Mouse (Mus musculus) CH12F3 (cell line): ENCODE measurements around the gene Endog.
"Not testable (repeated sequence)": the region's sequence is repeated elsewhere in the genome, so short reads cannot be mapped to it uniquely, and the experiment has no call there.

Source experiments
- in situ Hi-C: fragments of 300-500 bp; cut with MboI; formaldehyde crosslinking; loops from 2 replicates; pipeline ENCODE4 v1.14.3; 2020; ENCODE audit warnings: low sequenced_read_pairs

The Endog gene

DNA sequence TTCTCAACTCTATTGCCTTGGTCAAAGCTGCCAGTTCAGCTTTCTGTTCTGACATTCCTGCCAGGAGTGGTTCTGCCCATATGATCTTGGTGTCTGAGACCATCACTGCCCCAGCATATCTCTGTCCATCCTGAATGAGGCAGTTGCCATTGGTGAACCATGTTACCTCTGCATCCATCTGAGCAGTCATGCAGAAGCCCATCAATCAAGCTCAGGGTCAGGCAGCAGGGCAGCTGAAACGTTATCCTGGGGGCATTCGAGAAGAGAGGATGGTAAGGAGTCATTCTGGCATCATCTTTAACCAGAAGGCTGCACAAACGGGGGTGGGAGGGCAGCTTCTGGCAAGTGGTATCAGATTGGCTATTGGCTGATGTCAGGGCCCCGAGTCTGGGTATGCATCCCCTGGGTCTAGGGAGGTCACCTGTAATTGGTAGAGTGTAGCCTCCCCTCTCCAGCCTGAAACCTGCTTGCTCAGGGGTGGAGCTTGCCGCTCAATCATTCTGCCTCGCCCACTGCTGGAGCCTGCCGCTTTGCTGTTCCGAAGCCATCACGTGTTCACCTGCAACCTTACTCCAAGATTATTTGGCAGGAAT lies 6.9 kb upstream of the Endog start:
- in situ Hi-C loops = no loop called here

GRCm38 (mm10) chr2:30166677-30167076 lies 4.6 kb upstream of the Endog start:
- in situ Hi-C loops = no loop called here

- in situ Hi-C loops = no loop called here
Observed at GRCm38 (mm10) chr2:30171997-30172382, 697 bp downstream of the Endog start.

GRCm38 (mm10) chr2:30173541-30174240 lies 2.4 kb downstream of the Endog start:
- in situ Hi-C loops = no loop called here

GRCm38 (mm10) chr2:30175897-30176296 lies 4.6 kb downstream of the Endog start:
- in situ Hi-C loops = no loop called here

DNA sequence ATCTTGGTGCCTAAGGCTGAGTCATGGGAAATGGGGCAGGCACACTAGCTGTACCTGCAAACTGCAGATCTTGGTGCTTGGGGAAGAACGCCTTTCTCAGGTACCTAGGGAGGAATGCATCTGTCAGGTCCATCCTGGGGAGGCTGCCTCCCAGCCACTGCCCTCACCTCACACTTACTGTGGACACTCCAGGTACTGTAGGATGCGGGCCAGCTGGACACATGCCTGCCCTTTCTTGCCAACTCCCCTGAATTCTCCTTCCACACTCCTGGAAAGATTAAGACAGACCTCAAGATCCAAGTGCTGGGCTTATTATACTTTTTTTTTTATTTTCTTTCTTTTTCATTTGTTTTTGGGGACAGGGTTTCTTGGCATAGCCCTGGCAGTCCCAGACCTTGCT lies 5.3 kb downstream of the Endog start:
- in situ Hi-C loops = no loop called here

DNA sequence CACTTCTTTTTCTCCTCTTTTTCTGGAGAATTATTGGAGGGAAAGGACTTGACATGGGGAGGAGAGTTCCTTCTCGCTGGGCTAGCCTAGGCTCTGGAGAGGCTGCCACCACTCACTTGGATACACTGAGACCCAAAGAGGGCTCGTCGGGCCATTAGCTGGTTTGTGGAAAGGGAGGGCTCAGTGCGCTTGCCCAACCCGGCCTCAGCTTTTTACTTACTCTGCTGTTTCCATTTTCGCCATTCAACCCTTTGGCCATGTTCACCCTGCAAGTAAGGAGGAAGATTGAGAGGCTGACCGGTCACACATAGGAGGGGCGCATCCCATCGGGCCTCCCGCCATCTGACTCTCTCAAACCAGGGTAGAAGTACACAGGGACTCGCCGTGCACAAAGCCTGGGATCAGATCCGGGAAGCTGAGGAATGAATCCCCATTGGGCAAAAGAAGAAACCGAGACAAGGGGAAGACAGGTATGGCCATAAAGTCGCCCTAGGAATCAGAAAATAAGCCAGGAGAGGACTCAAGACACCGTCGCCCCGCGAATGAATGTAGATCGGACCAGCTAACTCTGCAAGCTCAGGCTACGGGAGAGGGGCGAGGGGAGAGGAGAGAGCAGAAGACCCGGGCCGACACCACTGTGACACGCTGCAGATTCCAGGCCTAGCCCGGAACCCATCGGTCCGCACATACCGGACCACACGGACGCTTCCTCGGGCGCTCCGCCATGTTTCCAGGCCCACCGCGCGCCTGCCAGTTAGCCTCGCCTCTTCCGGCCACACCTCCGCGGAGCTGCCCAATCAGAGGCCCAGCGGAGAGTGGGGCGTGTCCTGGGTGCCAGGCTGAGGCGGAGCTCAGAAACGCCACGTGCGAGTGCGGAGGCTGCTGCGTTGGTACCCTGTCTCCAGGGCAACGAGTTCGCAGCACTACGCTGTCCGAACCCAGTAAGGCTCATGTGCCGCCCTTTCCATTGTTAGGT lies 6.7 kb downstream of the Endog start, which contains the start of gene Spout1:
Gene Spout1, minus strand, starts transcription at position 760 of the 976 bp plus-strand sequence.
- in situ Hi-C loops = no loop called here

DNA sequence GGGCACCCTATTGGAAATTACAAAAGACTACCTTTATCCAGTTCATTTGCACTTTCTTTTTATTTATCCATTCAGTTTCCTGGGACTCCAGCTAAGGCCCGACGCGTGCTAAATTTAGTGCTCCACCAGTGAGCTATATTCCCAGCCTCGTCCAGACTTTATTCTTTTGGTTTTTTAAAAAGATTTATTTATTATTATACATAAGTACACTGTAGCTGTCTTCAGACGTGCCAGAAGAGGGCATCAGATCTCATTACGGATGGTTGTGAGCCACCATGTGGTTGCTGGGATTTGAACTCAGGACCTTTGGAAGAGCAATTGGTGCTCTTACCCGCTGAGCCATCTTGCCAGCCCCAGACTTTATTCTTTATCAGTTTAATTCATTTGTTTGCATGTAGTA lies 7.4 kb downstream of the Endog start:
- in situ Hi-C loops = not testable (repeated sequence)

DNA sequence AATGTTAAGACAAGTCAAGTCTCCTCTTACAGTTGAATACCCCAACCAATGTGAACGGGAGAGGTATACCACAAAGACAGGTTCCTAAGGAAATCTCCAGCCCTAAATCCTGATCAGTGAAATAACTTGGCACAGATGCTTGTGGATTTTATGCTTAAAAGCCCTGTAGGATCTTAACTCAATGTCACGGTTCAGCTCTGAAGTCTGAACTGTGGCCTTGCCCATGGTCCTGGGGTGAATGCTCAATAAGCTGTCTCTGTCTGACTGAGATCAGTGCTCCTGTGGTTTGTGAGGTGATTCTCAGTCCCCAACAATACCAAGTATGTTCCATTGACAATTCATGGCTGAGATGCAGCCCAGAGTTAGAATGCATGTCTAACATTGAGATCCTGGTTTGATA lies 11.1 kb downstream of the Endog start:
- in situ Hi-C loops = no loop called here

DNA sequence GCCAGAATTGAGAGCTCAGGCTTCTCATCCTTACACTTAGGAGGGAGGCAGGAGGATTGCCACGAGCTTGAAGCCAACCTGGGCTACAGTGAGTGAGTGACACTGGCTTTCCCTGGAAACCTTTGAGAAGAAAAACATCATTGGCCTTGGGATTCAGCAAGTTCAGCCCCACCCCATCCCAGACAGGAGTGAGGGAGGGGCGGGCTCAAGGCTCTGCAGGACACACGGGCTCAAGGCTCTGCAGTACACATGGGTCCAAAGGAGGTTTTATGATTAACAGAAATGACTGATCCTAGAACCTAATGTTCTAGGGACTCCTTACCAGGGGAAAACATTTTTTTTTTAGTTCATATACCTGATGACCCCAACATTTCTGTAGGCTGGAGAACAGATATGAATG lies 12.4 kb downstream of the Endog start:
- in situ Hi-C loops = no loop called here

- in situ Hi-C loops = no loop called here
Observed at GRCm38 (mm10) chr2:30185276-30185675, 14.0 kb downstream of the Endog start.

DNA sequence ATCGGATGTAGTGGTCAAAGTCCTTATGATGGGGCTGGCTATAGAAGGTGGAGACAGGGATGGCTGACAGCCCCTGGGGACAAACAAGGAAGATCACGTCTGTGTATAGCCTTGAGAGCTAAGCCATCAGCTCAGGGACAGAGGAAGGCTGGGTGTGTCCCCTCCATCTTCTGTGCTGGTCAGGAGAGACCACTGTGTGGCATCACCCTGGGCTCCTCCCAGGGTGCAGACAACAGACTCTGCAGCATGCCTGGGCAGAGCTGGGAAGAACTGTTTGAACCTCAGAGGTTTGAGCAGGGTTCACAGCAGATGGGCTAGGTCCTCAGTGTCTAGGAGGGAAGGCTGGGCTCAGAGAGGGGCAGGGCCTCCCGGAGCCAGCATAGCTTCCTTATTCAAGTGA lies 14.4 kb downstream of the Endog start:
- in situ Hi-C loops = no loop called here

DNA sequence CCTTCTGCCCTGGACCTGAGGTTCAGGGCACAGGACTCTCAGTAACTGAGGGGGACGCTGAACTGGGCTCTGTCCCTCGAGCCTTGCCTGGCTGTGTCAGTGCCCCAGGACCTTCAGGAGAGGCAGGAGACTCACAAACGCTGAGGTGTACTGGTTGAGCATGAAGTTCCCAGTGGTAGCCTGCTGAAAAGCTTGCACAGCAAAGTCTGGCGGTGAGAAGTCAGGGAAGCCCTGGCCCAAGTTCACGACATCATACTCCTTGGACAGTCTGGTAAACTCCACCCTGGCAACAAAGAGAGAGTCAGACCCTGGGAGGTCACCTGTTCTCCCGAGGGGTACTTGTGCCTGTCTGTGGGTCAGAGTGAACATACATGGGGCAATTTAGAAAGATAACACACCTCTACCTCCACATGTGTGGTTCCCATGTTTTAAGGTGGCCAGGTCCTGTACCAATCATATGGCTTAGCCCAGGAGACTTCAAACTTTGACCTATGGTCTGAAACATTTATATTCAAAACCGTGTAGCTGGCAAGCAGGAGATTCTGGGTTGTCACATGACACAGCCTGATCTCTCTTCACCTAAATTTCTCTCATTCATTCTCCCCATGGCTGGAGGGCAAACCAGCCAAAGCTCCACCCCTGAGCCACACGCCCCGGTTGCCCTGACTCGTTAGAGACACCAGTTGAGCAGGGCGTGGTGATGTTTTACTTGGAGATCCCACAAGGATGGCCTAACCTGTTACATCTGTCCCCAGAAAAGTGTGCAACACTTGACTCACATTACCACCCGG lies 20.7 kb downstream of the Endog start:
- in situ Hi-C loops = no loop called here

DNA sequence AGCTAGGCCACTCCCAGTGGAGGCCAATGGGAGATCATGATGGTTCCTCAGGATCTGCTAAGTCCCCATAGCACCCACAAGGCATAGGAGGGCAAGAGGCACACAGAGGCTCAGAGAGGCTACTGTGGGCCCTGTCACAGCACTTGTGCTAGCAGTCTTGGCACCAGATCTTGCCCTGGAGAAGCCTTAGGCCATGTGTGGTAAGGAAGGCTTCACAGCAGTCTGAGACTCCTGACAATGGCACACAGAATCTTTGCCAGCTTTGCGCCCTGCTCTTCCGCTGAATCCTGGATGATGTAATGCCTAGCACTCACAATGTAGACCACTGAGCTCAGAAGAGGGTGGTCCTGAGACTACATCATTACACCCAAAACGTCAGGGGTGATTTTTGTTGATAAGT lies 23.4 kb downstream of the Endog start:
- in situ Hi-C loops = no loop called here

DNA sequence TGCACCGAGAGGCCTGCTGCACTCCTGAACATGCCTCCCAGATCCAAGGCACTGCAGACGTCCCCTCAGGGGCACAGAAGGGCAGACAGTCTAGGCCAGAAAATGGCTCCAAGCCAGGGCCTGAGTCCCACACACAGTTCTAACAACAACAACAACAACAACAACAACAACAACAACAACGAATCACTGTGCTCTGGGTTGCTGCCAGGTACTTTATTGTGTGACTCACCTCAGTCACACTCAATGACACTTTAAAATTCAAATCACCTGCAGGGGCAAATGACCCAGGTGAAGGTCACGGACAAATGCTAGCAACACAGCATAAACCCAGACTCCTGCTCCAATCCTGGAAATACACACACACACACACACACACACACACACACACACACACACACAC lies 26.7 kb downstream of the Endog start:
- in situ Hi-C loops = no loop called here

- in situ Hi-C loops = no loop called here
Observed at GRCm38 (mm10) chr2:30199984-30200383, 28.7 kb downstream of the Endog start.

DNA sequence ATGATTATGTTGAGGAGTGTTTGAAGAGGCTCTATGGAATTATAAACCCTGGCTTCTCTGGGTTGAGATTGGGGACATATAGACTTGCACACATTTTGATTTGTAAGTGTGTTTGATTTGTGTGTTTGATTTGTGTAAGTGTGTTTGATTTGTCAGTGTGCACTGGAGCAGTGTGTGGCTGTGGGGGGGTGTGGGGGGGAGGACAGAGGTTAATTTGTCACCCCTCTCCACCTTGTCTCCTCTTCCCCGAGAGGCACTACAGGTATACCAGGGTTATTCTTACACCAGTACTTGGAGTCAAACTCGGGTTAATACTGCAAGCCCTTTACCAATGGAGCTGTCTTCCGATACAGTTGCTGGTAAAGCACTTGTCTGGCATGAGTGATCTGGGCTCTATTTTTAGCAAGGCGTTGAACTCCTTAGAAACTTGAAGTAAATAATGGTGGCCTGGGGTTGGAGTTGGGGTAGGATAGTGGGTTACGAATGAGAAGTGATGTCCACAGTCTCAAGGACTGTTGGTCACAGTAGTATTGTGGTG lies 29.2 kb downstream of the Endog start:
- in situ Hi-C loops = no loop called here

DNA sequence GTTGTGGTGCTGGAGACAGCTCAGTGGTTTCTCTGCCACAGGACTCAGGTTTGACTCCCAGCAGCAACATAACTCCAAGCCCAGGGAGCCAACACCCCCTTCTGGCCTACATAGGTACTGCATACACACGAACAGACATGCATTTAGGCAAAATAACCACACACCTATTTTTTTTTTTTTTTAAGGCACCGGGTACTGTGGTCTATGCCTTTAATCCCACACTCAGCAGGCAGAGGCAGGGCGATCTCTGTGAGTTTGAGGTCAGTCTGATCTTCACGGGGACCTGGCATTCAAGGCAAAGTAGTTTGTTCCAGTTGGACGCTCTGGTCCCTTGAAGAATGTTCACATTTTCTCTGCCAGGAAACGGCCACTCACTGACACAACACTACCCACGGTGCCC lies 32.1 kb downstream of the Endog start:
- in situ Hi-C loops = no loop called here

GRCm38 (mm10) chr2:30205255-30205628 lies 33.9 kb downstream of the Endog start:
- in situ Hi-C loops = no loop called here

GRCm38 (mm10) chr2:30205629-30206357 lies 34.5 kb downstream of the Endog start, which contains the start of gene Kyat1:
Gene Kyat1, minus strand, starts transcription at chr2:30205847.
- in situ Hi-C loops = no loop called here
